Mouse (Mus musculus) stomach, postnatal 0 days (tissue): ENCODE results near the gene Grtp1.

Source experiments
- CTCF ChIP-seq: IDR thresholded peaks from 2 replicates; pipeline ENCODE4 v1.5.1; 2016; ENCODE audit warnings: antibody characterized with exemption, low read depth, mild to moderate bottlenecking, moderate library complexity
- EP300 ChIP-seq: optimal IDR thresholded peaks from 2 replicates; pipeline ENCODE3; 2016; ENCODE audit warnings: antibody characterized with exemption

GRCm38 (mm10) chr8:13244343-13244880 is 44.0 kb upstream of the Grtp1 start:
- TF ChIP-seq CTCF (no peak), EP300 (no peak)
